Mouse (Mus musculus) testis, adult 2 months (tissue): Measurements from ENCODE around the gene Hic2. TPM values are rescaled to one million over a fixed set of nuclear protein-coding genes. Genes with fewer than 3 reads are reported as not detected.
A peak's percentile ranks its signal among the peaks of the same experiment; 100 is the strongest.
"Not testable (repeated sequence)": the region's sequence is repeated elsewhere in the genome, so short reads cannot be mapped to it uniquely, and the experiment has no call there.

Experiments
- H3K27ac ChIP-seq: fragments of 200-500 bp; 2 replicates; pipeline ENCODE4 v1.5.1; 2012; ENCODE audit warnings: low read depth, low read length; ENCODE audit not compliant: control insufficient read depth, insufficient read depth
- H3K27me3 ChIP-seq: fragments of 200-500 bp; 2 replicates; pipeline ENCODE4 v1.6.1; 2012; ENCODE audit warnings: mild to moderate bottlenecking, low read length, moderate library complexity; ENCODE audit not compliant: control insufficient read depth, insufficient read depth
- H3K36me3 ChIP-seq: fragments of 200-500 bp; 2 replicates; pipeline ENCODE4 v1.6.1; 2012; ENCODE audit warnings: mild to moderate bottlenecking, low read length; ENCODE audit not compliant: control insufficient read depth, insufficient read depth
- H3K4me1 ChIP-seq: fragments of 200-500 bp; 2 replicates; pipeline ENCODE4 v1.6.1; 2012; ENCODE audit warnings: low read length; ENCODE audit not compliant: control insufficient read depth, insufficient read depth
- H3K4me3 ChIP-seq: fragments of 200-500 bp; 2 replicates; pipeline ENCODE4 v1.5.1; 2012; ENCODE audit warnings: low read depth, mild to moderate bottlenecking, low read length, moderate library complexity, mixed read lengths; ENCODE audit not compliant: control insufficient read depth
- CTCF ChIP-seq: fragments of 200-500 bp; IDR thresholded peaks from 2 replicates; pipeline ENCODE4 v1.5.1; 2012; ENCODE audit warnings: low read depth, mild to moderate bottlenecking, inconsistent platforms, low read length, moderate library complexity; ENCODE audit not compliant: control insufficient read depth, insufficient read depth, insufficient replicate concordance
- POLR2A ChIP-seq: fragments of 200-500 bp; IDR thresholded peaks from 2 replicates; pipeline ENCODE4 v1.6.1; 2012; ENCODE audit warnings: low read depth, mild to moderate bottlenecking, inconsistent platforms, low read length, moderate library complexity; ENCODE audit not compliant: control insufficient read depth
- polyA plus RNA-seq: library from polyadenylated mRNA; depleted of rRNA; stranded (reverse); fragments of >200 nt; gene quantifications from 2 replicates; pipeline ENCODE4 v1.2.3, GENCODE M21; 2012

Gene Hic2
- polyA plus RNA-seq, 1 experiment, result 4.1 TPM

DNA sequence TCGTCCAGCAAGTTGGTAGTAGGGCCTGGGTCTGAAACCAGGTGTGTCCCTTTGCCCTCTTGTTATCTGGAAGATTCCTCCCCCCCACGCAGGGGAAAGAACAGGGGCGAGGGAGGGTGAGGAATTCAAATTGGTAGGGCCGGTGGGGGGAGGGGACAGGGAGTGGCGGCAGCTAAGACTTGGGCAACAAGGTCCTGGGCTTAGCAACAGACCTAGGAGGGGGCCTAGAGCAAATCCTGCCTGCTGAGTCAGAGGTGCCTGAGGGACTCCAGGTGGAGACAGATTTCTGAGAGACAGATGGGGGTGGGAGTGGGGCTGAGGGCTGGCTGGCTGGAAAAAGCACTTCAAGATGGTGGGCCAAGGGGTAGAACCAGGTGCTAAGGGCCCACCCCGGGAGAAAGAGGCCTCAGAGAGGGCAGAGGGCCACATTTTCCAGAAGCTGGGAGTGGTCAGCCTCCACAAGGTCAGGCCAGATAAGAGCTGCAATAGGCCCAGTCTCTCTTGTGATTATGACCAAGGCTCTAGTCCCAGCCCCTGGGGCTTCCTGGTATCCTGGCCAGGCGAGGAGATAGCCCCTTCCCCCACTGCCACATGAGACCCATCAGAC, 13.1 kb upstream of the Hic2 start:
- TF ChIP-seq CTCF, result no peak
- no peak for TF ChIP-seq POLR2A
- no peak overlapping the region for H3K27ac ChIP-seq
- no peak overlapping the region for H3K4me3 ChIP-seq
- H3K4me1 ChIP-seq, result peaks cover 5% of the 10 kb centered on the region; the same call in 1 of the 2 replicates
- H3K27me3 ChIP-seq, result no peaks in the 10 kb centered on the region
- no peaks in the 10 kb centered on the region for H3K36me3 ChIP-seq

DNA sequence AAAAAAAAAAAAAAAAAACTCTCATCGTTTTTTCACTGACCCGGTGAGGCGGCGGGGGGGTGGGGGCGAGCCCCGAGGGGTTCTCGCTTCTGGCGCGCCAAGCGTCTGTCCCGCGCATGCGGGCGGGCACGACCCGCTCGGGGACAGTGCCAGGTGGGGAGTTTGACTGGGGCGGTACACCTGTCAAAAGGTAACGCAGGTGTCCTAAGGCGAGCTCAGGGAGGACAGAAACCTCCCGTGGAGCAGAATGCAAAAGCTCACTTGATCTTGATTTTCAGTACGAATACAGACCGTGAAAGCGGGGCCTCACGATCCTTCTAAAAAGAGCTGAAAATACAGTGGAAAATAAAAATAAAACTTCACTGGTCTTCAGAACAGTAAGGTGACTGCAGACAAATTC, 11.2 kb upstream of the Hic2 start:
- H3K36me3 ChIP-seq, result no peaks in the 10 kb centered on the region

DNA sequence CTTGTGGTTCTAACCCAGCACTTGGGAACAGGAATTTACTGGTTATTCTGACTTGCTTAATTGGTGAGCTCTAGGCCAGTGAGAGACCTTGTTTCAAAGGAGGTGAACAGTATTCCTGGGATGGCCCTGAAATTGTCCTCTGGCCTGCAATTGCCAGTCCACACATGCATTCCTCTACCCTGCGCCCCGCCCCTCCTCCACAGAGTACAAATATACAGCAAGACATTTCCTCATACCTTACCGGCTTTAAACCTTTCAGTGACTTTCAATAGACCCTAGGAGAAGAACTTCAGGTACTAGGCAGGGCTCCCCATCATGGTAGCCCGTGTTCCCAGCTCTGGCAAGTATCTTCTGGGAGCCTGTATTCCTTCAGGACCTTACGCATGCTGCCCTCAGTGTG, 7.8 kb upstream of the Hic2 start:
- TF ChIP-seq POLR2A, result no peak
- no peak for TF ChIP-seq CTCF
- Histone ChIP-seq H3K27ac (no peak overlapping the region), H3K4me3 (no peak overlapping the region), H3K4me1 (peaks cover 2% of the 10 kb centered on the region; the same call in 1 of the 2 replicates), H3K36me3 (no peaks in the 10 kb centered on the region), H3K27me3 (no peaks in the 10 kb centered on the region)

More for the DNA sequence above, 11.2 kb upstream of the Hic2 start:
- Histone ChIP-seq H3K27ac (no peak overlapping the region), H3K27me3 (no peaks in the 10 kb centered on the region), H3K4me3 (no peak overlapping the region), H3K4me1 (peaks cover 5% of the 10 kb centered on the region; the same call in 1 of the 2 replicates)
- no peak for TF ChIP-seq CTCF
- TF ChIP-seq POLR2A, result no peak

DNA sequence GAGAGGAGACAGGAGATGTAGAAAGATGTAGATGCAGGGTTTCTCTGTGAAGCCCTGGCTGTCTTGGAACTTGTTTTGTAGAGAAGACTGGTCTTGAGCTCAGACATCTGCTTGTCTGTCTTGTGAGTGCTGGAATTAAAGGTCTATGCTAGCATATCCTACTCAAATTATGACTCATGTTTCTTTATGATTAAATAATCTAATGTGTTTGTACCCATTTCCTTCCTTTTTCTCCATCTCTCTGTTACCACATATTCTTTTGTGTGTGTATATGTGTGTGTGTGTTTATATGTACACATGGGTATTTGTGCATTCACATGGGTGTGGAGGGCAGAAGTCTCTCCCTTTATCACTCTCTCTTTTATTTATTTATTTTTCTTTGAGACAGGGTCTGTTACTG, 6.9 kb upstream of the Hic2 start:
- H3K27ac ChIP-seq, result no peak overlapping the region
- no peak for TF ChIP-seq CTCF
- TF ChIP-seq POLR2A, result no peak
- H3K4me1 ChIP-seq, result peaks cover 2% of the 10 kb centered on the region; the same call in 1 of the 2 replicates
- no peak overlapping the region for H3K4me3 ChIP-seq
- H3K36me3 ChIP-seq, result no peaks in the 10 kb centered on the region
- no peaks in the 10 kb centered on the region for H3K27me3 ChIP-seq

DNA sequence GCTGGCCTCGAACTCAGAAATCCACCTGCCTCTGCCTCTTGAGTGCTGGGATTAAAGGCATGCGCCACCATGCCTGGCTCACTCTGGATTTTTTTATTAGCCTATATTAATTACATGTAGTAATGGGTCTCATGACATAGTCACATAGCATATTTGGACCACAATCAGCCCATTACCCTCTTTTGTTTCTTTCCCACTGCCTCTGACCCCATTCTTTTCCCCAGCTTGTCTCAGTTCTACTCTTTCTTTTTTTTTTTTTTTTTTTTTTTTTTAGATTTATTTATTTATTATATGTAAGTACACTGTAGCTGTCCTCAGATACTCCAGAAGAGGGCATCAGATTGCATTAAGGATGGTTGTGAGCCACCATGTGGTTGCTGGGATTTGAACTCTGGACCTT, 1.8 kb upstream of the Hic2 start:
- H3K27ac ChIP-seq, H3K27me3 ChIP-seq, H3K4me3 ChIP-seq, H3K36me3 ChIP-seq: not testable (repeated sequence)
- H3K4me1 ChIP-seq, result peaks cover 13% of the 10 kb centered on the region

DNA sequence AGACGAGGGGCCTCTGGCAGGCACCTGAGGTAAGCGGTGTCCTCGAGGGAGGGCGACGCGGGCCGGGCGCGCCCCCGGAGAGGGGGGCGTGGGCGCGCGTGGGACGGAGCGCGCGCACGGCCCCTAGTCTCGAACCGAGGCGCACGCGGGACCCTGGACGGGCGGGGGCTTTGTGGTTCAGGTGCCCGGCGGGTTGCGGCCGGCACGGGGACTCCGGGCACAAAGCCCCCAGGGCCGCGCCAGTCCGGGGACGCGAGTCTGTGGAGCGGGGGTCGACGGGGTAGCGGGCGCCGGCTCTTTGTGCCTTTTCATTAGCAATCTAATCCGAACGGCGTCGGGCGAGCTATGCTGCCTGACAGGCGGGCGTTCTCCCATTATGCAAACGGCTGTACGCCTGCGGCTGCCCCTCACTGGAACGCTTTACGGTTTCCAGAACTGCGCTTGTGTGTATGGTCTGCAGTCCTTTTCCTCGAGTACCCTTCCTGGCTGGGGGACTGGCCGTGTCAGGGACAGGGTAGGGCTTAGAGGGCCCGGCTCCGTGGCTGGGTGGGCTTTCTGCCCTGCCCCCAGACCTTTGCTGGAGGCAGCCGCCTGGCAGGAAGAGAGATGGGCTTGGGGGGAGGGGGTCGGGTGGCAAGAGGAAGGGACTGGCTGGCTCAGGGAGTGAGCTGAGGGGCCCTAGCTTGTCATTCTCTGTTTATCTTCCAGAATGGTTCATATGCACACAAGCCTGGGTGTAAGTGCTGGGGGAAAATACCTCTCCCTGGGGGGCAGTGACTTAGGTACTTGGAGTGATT, 528 bp downstream of the Hic2 start:
- Histone ChIP-seq H3K4me1 (peaks cover 13% of the 10 kb centered on the region), H3K27me3 (no peaks in the 10 kb centered on the region), H3K4me3 (peak overlapping the region; percentile 87), H3K36me3 (no peaks in the 10 kb centered on the region), H3K27ac (peak overlapping the region; percentile 71)
- TF ChIP-seq POLR2A, result no peak
- TF ChIP-seq CTCF, result no peak

DNA sequence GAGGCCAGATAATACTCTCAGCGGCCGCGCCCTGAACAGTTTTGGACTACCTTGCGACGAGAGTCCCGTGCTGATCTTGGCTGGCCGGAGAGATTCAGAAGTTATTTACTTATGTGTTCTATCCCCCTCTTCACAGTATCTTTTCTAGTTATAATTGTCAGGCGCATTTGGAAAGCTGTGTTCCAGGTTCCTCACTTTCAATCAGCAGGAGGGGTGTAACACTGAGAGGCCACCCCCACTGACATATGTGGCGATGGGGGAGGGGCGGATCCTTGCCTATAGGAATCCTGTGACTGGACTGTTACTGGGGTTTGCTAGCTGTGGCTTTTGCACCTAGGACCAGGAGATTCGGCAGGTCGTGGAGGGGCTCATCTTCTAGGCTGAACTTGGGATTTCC, 1.1 kb downstream of the Hic2 start:
- Histone ChIP-seq H3K27ac (peak overlapping the region; percentile 71; the same call in 1 of the 2 replicates), H3K27me3 (no peaks in the 10 kb centered on the region), H3K36me3 (no peaks in the 10 kb centered on the region), H3K4me1 (peaks cover 13% of the 10 kb centered on the region), H3K4me3 (peak overlapping the region; percentile 87; the same call in 1 of the 2 replicates)
- no peak for TF ChIP-seq CTCF
- no peak for TF ChIP-seq POLR2A
